Mouse (Mus musculus): ENCODE data around the gene Atp5j.

- TF ChIP-seq EP300 (IDR thresholded peaks at IDR 0.05; ENCODE audit: low read depth) (no peak), CTCF (IDR thresholded peaks at IDR 0.05; ENCODE audit: low read depth) (no peak)
These were observed 46.4 kb upstream of the Atp5j start for GRCm38 (mm10) chr16:84881754-84882321.
